Comparison of ENCODE assay signal across 8 mouse cellular contexts in the genomic region with DNA sequence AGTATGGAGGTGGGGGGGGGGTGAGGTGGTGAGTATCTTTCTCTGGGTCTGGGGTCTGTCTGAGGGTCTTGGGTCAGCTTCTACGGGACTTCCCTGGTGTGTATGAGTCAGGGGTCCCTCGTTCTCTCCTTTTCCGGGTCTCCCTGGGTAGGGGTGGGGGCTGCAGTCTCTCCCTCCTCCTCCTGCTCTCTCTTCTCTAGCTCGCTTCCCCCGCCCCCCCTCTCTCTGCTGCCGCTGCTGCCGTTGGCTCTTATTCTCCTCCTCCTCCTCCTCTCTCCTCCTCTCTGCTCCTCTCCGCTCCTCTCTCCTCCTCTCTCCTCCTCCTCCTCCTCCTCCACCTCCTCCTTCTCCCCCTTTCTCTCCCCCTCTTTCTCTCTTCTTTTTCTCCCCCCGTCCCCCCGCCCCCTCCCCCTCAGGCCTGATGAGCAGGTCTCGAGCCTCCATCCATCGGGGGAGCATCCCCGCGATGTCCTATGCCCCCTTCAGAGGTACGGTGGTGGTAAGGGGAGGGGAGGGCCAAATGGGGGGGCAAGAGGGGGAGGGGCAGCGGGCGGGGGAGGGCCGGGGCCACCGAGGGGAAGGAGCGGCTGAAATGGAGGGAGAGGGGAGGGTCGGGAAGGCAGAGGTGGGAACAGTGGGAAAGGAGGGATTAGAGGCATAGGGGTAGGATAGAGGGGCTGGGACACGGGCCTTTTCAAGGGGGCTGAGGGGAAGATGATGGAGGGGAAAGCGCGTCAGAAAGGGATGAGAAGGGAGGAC. TPM values are rescaled to one million over a fixed set of nuclear protein-coding genes. Genes with fewer than 3 reads are reported as not detected.
DNase-seq lines count a peak whose midpoint lies in the region; ATAC-seq lines count a peak whose summit lies in the region.

A gene (plus strand): TSS at position 223 of the 759 bp plus-strand sequence.

- WGBS in embryonic facial prominence, embryonic 15.5 days: 2% methylated on average over 20 of the region's 24 CpGs
- 6% methylated on average over 21 of the region's 24 CpGs for WGBS in intestine, embryonic 15.5 days
- WGBS in liver, embryonic 13.5 days (ENCODE audit: insufficient replicate concordance): 5% methylated on average over 20 of the region's 24 CpGs

- 0 out of 2 replicates have a peak within 1 kb of the TSS, but pooled peaks have one; percentile 55 for H3K9ac ChIP-seq in embryonic facial prominence, embryonic 15.5 days
- H3K9ac ChIP-seq in intestine, embryonic 15.5 days: peak within 1 kb of the TSS; percentile 72
- H3K9ac ChIP-seq in liver, embryonic 13.5 days: peak within 1 kb of the TSS; percentile 93

- peaks cover 61% of the 10 kb centered on the region for H3K4me1 ChIP-seq in embryonic facial prominence, embryonic 15.5 days
- peaks cover 30% of the 10 kb centered on the region for H3K4me1 ChIP-seq in intestine, embryonic 15.5 days (replicated peaks)
- H3K4me1 ChIP-seq in liver, embryonic 13.5 days (replicated peaks): peaks cover 52% of the 10 kb centered on the region

- no peaks in the 10 kb centered on the region for H3K27me3 ChIP-seq in embryonic facial prominence, embryonic 15.5 days
- H3K27me3 ChIP-seq in intestine, embryonic 15.5 days (replicated peaks): no peaks in the 10 kb centered on the region
- H3K27me3 ChIP-seq in liver, embryonic 13.5 days: peaks cover 5% of the 10 kb centered on the region; the same call in 1 of the 2 replicates

- peak; percentile 61 for DNase-seq in right cerebral cortex, adult 18-20 months
- no peak for DNase-seq in right cerebral cortex, postnatal 36 days (ENCODE audit: low spot score in 2 of 2)
- DNase-seq in adrenal gland, postnatal 4 days (ENCODE audit: low spot score in 2 of 2): no peak
- DNase-seq in liver, embryonic 13.5 days: no peak
- DNase-seq in right cerebral cortex, postnatal 25 days: peak; percentile 50
- no peak for DNase-seq in spleen, postnatal 14 days (ENCODE audit: low spot score in 2 of 2)

- no peaks in the 10 kb centered on the region for H3K9me3 ChIP-seq in embryonic facial prominence, embryonic 15.5 days (replicated peaks)
- H3K9me3 ChIP-seq in intestine, embryonic 15.5 days: no peaks in the 10 kb centered on the region
- H3K9me3 ChIP-seq in liver, embryonic 13.5 days (replicated peaks): no peaks in the 10 kb centered on the region

- peak within 1 kb of the TSS; percentile 98 for H3K4me2 ChIP-seq in embryonic facial prominence, embryonic 15.5 days (replicated peaks)
- peak within 1 kb of the TSS; percentile 88 for H3K4me2 ChIP-seq in intestine, embryonic 15.5 days (replicated peaks)
- peak within 1 kb of the TSS; percentile 97 for H3K4me2 ChIP-seq in liver, embryonic 13.5 days

- peaks cover 14% of the 10 kb centered on the region for H3K36me3 ChIP-seq in embryonic facial prominence, embryonic 15.5 days
- no peaks in the 10 kb centered on the region for H3K36me3 ChIP-seq in intestine, embryonic 15.5 days
- H3K36me3 ChIP-seq in liver, embryonic 13.5 days: peaks cover 19% of the 10 kb centered on the region

- ATAC-seq in embryonic facial prominence, embryonic 15.5 days (ENCODE audit: insufficient number of reproducible peaks, low FRiP score, low TSS enrichment, low read depth): peak; percentile 25; the same call in 1 of the 2 replicates
- no peak for ATAC-seq in intestine, embryonic 15.5 days
- ATAC-seq in liver, embryonic 13.5 days (ENCODE audit: low read depth): no peak

- peak within 1 kb of the TSS; percentile 83 for H3K4me3 ChIP-seq in embryonic facial prominence, embryonic 15.5 days (replicated peaks)
- peak within 1 kb of the TSS; percentile 68 for H3K4me3 ChIP-seq in intestine, embryonic 15.5 days (replicated peaks)
- peak within 1 kb of the TSS; percentile 69 for H3K4me3 ChIP-seq in liver, embryonic 13.5 days (replicated peaks)

- H3K27ac ChIP-seq in embryonic facial prominence, embryonic 15.5 days (replicated peaks): peak within 1 kb of the TSS; percentile 97
- H3K27ac ChIP-seq in intestine, embryonic 15.5 days: peak within 1 kb of the TSS; percentile 93
- H3K27ac ChIP-seq in liver, embryonic 13.5 days: peak within 1 kb of the TSS; percentile 95

RNA-seq across cellular contexts. Expression of the gene that starts here (rescaled TPM):
- total RNA-seq in adrenal gland, postnatal 4 days (2021): 10 to 100 TPM; 29.7 to 37.1 TPM
- 2.2 and 3.2 TPM in 2 replicates for polyA plus RNA-seq in embryonic facial prominence, embryonic 15.5 days (2015; fragmentation: Nextera tagmentation; extraction: Ambion mirVana)
- 1.2 and 1.6 TPM in 2 replicates for polyA plus RNA-seq in intestine, embryonic 15.5 days (2015; fragmentation: Nextera tagmentation; extraction: Ambion mirVana)
- 0.25 and 0.44 TPM in 2 replicates for polyA plus RNA-seq in liver, embryonic 13.5 days (2015; fragmentation: Nextera tagmentation; extraction: Ambion mirVana)

Comparison
In these comparisons a context has a peak if more than half of its experiments do, and no peak if none do; other contexts are left out.
1. DNase-seq: peak in right cerebral cortex, adult 18-20 months (single experiment) and right cerebral cortex, postnatal 25 days (single experiment); none in right cerebral cortex, postnatal 36 days (0 of 2), adrenal gland, postnatal 4 days (0 of 2), liver, embryonic 13.5 days (single experiment) and spleen, postnatal 14 days (0 of 2).
2. Peak in every context shown above with its lines, with median percentiles within 50 percentile points of each other: H3K27ac ChIP-seq, H3K4me2 ChIP-seq, H3K4me3 ChIP-seq and H3K9ac ChIP-seq.